Mouse (Mus musculus) ES-Bruce4 (cell line): ENCODE results near the gene Slc22a3. TPM values are rescaled to one million over a fixed set of nuclear protein-coding genes. Genes with fewer than 3 reads are reported as not detected.

Source experiments
- H3K27ac ChIP-seq: 2 replicates; pipeline ENCODE4 v1.5.1; 2012; ENCODE audit warnings: low read length, inconsistent platforms; ENCODE audit not compliant: insufficient read depth
- H3K27me3 ChIP-seq: 2 replicates; pipeline ENCODE4 v1.6.1; 2012; ENCODE audit warnings: mild to moderate bottlenecking, low read length, inconsistent platforms; ENCODE audit not compliant: control insufficient read depth, poor library complexity, insufficient read depth, severe bottlenecking
- H3K36me3 ChIP-seq: 2 replicates; pipeline ENCODE4 v1.6.1; 2012; ENCODE audit warnings: inconsistent platforms, mild to moderate bottlenecking, low read length, moderate library complexity; ENCODE audit not compliant: control insufficient read depth, poor library complexity, insufficient read depth, severe bottlenecking
- H3K4me1 ChIP-seq: one replicate; pipeline ENCODE4 v1.8.1; 2011; ENCODE audit warnings: low read length; ENCODE audit not compliant: control insufficient read depth, insufficient read depth
- H3K4me3 ChIP-seq: 2 replicates; pipeline ENCODE4 v1.5.1; 2011; ENCODE audit warnings: low read depth, mild to moderate bottlenecking, low read length
- H3K9ac ChIP-seq: 2 replicates; pipeline ENCODE4 v1.6.1; 2012; ENCODE audit warnings: low read depth, mild to moderate bottlenecking, inconsistent platforms; ENCODE audit not compliant: poor library complexity, severe bottlenecking
- H3K9me3 ChIP-seq: replicated peaks from 2 replicates; pipeline ENCODE4 v1.6.1; 2012; ENCODE audit warnings: mild to moderate bottlenecking, low read length, inconsistent platforms; ENCODE audit not compliant: control insufficient read depth, poor library complexity, insufficient read depth, severe bottlenecking
- CTCF ChIP-seq: IDR thresholded peaks from one replicate; pipeline ENCODE4 v1.8.1; 2011; ENCODE audit warnings: low read depth, low read length
- EP300 ChIP-seq: IDR thresholded peaks from 2 replicates; pipeline ENCODE4 v1.6.1; 2011; ENCODE audit warnings: low read depth, low read length; ENCODE audit not compliant: insufficient read depth
- POLR2A ChIP-seq: IDR thresholded peaks from one replicate; pipeline ENCODE4 v1.8.1; 2011; ENCODE audit warnings: low read length; ENCODE audit not compliant: insufficient read depth
- polyA plus RNA-seq: library from polyadenylated mRNA; stranded (reverse); fragments of >200 nt; gene quantifications from 2 replicates; pipeline ENCODE4 v1.2.4, GENCODE M21; 2011; ENCODE audit warnings: low read depth; ENCODE audit not compliant: missing spikeins, insufficient read depth, insufficient read length

Slc22a3 gene
- polyA plus RNA-seq, 1 experiment = 0.63 TPM

DNA sequence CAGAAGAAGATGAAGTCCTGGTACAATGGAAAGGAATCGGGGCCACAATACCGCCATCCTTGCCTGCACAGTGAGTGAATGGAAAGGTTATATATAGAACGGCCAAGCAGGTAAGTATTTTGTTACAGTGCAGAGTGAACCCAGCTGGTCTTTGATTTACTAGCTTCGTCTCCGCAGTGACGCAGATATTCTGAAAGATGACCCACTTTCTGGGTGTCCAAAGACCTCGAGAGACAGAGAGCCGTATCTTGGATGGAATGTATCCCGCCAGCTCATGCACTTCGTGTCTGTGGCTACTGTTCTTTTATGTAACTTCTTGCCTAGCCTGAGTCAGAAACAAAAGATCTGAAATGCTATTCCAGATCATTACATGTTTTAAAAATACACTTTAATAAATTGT lies 69.7 kb downstream of the Slc22a3 start:
- Histone ChIP-seq H3K4me3 (no peak overlapping the region), H3K27me3 (no peaks in the 10 kb centered on the region), H3K4me1 (no peaks in the 10 kb centered on the region), H3K36me3 (no peaks in the 10 kb centered on the region), H3K9ac (no peak overlapping the region), H3K27ac (no peak overlapping the region), H3K9me3 (no peaks in the 10 kb centered on the region)
- TF ChIP-seq CTCF (no peak), EP300 (no peak), POLR2A (no peak)

- Histone ChIP-seq H3K9me3 (no peaks in the 10 kb centered on the region), H3K9ac (no peak overlapping the region), H3K4me3 (no peak overlapping the region), H3K27ac (no peak overlapping the region), H3K4me1 (no peaks in the 10 kb centered on the region), H3K36me3 (no peaks in the 10 kb centered on the region), H3K27me3 (no peaks in the 10 kb centered on the region)
- no peak for TF ChIP-seq CTCF
- no peak for TF ChIP-seq POLR2A
- no peak for TF ChIP-seq EP300
Observed at GRCm38 (mm10) chr17:12431707-12432106, 75.8 kb downstream of the Slc22a3 start.

DNA sequence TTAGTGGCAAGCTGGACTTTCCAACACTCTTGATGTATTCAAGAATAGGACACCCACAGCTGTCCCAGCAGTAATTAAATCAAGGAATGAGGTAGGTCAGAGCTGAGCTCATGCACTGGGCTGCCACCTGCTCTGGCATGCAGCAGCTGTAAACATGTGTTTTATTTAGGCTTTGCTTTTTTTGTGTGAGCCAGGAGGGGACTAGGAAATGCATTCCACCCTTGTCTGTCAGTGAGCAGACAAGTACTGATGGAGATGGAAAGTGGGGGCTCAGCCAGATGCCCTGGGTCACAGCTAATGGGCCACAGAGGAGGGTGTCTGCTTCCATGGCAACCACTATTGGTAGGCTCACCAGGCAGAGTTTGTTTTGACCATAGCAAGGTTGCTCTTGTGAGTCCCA lies 79.1 kb downstream of the Slc22a3 start:
- no peaks in the 10 kb centered on the region for H3K4me1 ChIP-seq
- no peak overlapping the region for H3K4me3 ChIP-seq
- no peaks in the 10 kb centered on the region for H3K9me3 ChIP-seq
- H3K9ac ChIP-seq = no peak overlapping the region
- no peaks in the 10 kb centered on the region for H3K36me3 ChIP-seq
- no peaks in the 10 kb centered on the region for H3K27me3 ChIP-seq
- TF ChIP-seq EP300 (no peak), POLR2A (no peak), CTCF (no peak)
- H3K27ac ChIP-seq = no peak overlapping the region

GRCm38 (mm10) chr17:12427156-12427555 lies 80.3 kb downstream of the Slc22a3 start:
- no peak for TF ChIP-seq EP300
- no peak for TF ChIP-seq CTCF
- no peak for TF ChIP-seq POLR2A
- H3K27ac ChIP-seq = no peak overlapping the region
- no peak overlapping the region for H3K9ac ChIP-seq
- no peaks in the 10 kb centered on the region for H3K36me3 ChIP-seq
- no peaks in the 10 kb centered on the region for H3K4me1 ChIP-seq
- no peak overlapping the region for H3K4me3 ChIP-seq
- H3K27me3 ChIP-seq = no peaks in the 10 kb centered on the region
- no peaks in the 10 kb centered on the region for H3K9me3 ChIP-seq

GRCm38 (mm10) chr17:12422143-12422542 lies 85.4 kb downstream of the Slc22a3 start:
- H3K27me3 ChIP-seq = no peaks in the 10 kb centered on the region
- no peaks in the 10 kb centered on the region for H3K9me3 ChIP-seq
- peak; percentile 15 for TF ChIP-seq CTCF
- TF ChIP-seq EP300 = no peak
- no peak for TF ChIP-seq POLR2A
- no peak overlapping the region for H3K9ac ChIP-seq
- H3K4me1 ChIP-seq = no peaks in the 10 kb centered on the region
- H3K36me3 ChIP-seq = no peaks in the 10 kb centered on the region
- no peak overlapping the region for H3K4me3 ChIP-seq
- no peak overlapping the region for H3K27ac ChIP-seq

- TF ChIP-seq POLR2A (no peak), EP300 (no peak), CTCF (peak; percentile 60)
- Histone ChIP-seq H3K9ac (no peak overlapping the region), H3K27me3 (no peaks in the 10 kb centered on the region), H3K4me1 (no peaks in the 10 kb centered on the region), H3K4me3 (no peak overlapping the region), H3K36me3 (no peaks in the 10 kb centered on the region), H3K27ac (no peak overlapping the region), H3K9me3 (no peaks in the 10 kb centered on the region)
Observed at GRCm38 (mm10) chr17:12420886-12421574, 86.5 kb downstream of the Slc22a3 start.
